Mouse (Mus musculus) heart, embryonic 14.5 days (tissue): ENCODE data around the gene Fis1. TPM values are rescaled to one million over a fixed set of nuclear protein-coding genes. Genes with fewer than 3 reads are reported as not detected.

ENCODE experiments used
- ATAC-seq: fragments of 200-750 bp; cut with Nextera tagmentation; 2 replicates; pipeline ENCODE4 v1.8.0; 2017; ENCODE audit warnings: low read depth, moderate TSS enrichment; ENCODE audit not compliant: insufficient number of reproducible peaks, insufficient read depth, low FRiP score
- H3K27ac ChIP-seq, 2 experiments: fragments of 200-500 bp in 1 of 2; fragments of 300-500 bp in 1 of 2; sonication (generic) in 1 of 2; replicated peaks in 1 of 2; 2 replicates each; pipeline ENCODE4 v1.5.1; 2012 to 2014; ENCODE audit warnings: low read depth in 2 of 2, low read length in 2 of 2, control low read depth in 1 of 2, mild to moderate bottlenecking in 1 of 2, mixed read lengths in 1 of 2; ENCODE audit not compliant: control insufficient read depth in 1 of 2, insufficient read depth in 1 of 2
- H3K27me3 ChIP-seq: fragments of 300-500 bp; sonication (generic); 2 replicates; pipeline ENCODE4 v1.6.1; 2014; ENCODE audit warnings: mild to moderate bottlenecking, low read length, control low read depth; ENCODE audit not compliant: control insufficient read depth, insufficient read depth
- H3K36me3 ChIP-seq: fragments of 300-500 bp; sonication (generic); 2 replicates; pipeline ENCODE4 v1.6.1; 2014; ENCODE audit warnings: mild to moderate bottlenecking, control low read depth, low read length, mixed read lengths; ENCODE audit not compliant: control insufficient read depth, insufficient read depth
- H3K4me1 ChIP-seq, 2 experiments: fragments of 200-500 bp in 1 of 2; fragments of 300-500 bp in 1 of 2; sonication (generic) in 1 of 2; 2 replicates each; pipeline ENCODE4 v1.6.1; 2012 to 2014; ENCODE audit warnings: low read length in 2 of 2, control low read depth in 1 of 2, mixed read lengths in 1 of 2; ENCODE audit not compliant: control insufficient read depth in 2 of 2, insufficient read depth in 2 of 2
- H3K4me2 ChIP-seq: fragments of 300-500 bp; sonication (generic); 2 replicates; pipeline ENCODE4 v1.6.1; 2014; ENCODE audit warnings: mild to moderate bottlenecking, low read length
- H3K4me3 ChIP-seq, 2 experiments: fragments of 200-500 bp in 1 of 2; fragments of 300-500 bp in 1 of 2; sonication (generic) in 1 of 2; 2 replicates each; pipeline ENCODE4 v1.5.1; 2012 to 2014; ENCODE audit warnings: low read length in 2 of 2, mild to moderate bottlenecking in 2 of 2, control low read depth in 1 of 2, low read depth in 1 of 2, moderate library complexity in 1 of 2; ENCODE audit not compliant: control insufficient read depth in 1 of 2, insufficient read depth in 1 of 2
- H3K9ac ChIP-seq: fragments of 300-500 bp; sonication (generic); 2 replicates; pipeline ENCODE4 v1.6.1; 2014; ENCODE audit warnings: mild to moderate bottlenecking, low read length
- H3K9me3 ChIP-seq: fragments of 300-500 bp; sonication (generic); 2 replicates; pipeline ENCODE4 v1.6.1; 2016; ENCODE audit warnings: low read length, control low read depth; ENCODE audit not compliant: control insufficient read depth
- WGBS: fragments of 180-500 bp; shearing (Covaris S2); extraction: QIAGEN DNeasy Blood & Tissue Kit; methylation state at CpG from one replicate; pipeline ENCODE4 v1.1.7; 2014; 5-methylcytosine and 5-hydroxymethylcytosine counted together
- microRNA counts: library from miRNA; unstranded; fragments of <30 nt; microRNA quantifications from one replicate; lab custom pipeline; 2016
- microRNA-seq: library from miRNA; unstranded; fragments of <30 nt; microRNA quantifications from one replicate; pipeline ENCODE4, GENCODE M21; 2016
- polyA plus RNA-seq: library from polyadenylated mRNA; unstranded; fragments of >200 nt; fragmentation: Nextera tagmentation; extraction: Ambion mirVana; gene quantifications from 2 replicates; pipeline ENCODE4 v1.2.1, GENCODE M21; 2014

Fis1 gene
- polyA plus RNA-seq, 1 experiment from 2014 or later, result 314 TPM

DNA sequence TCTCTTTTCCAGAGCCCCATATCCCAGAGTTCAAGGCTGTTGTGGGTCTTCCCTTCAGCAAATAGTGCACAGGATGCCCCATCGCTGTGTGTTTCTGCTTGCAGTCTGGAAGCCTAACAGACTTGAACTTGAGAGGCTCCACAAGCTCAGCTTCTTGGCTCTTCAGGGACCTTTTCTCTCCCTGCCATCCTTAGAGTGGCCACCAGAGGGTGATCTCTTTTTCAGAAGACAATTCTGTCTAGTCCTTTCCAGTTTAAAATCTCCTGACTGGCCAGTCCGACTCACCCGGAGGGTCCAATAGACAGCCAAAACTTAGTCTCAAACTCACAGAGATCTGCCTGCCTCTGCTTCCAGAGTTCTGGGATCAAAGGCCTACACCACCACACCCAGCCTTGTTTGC is 56.9 kb downstream of the Fis1 start:
- H3K9ac ChIP-seq, result no peak overlapping the region
- H3K4me2 ChIP-seq, result no peak overlapping the region
- H3K27me3 ChIP-seq, result no peaks in the 10 kb centered on the region
- WGBS, result 28% methylated on average over 3 of the region's 3 CpGs
- no peak for ATAC-seq
- H3K4me3 ChIP-seq, result no peak overlapping the region
- 0 out of 4 replicates have a peak, but pooled peaks cover 0 to 4% of the 10 kb centered on the region in 2 experiments for H3K4me1 ChIP-seq
- H3K27ac ChIP-seq, result no peak overlapping the region
- no peaks in the 10 kb centered on the region for H3K36me3 ChIP-seq
- no peaks in the 10 kb centered on the region for H3K9me3 ChIP-seq

DNA sequence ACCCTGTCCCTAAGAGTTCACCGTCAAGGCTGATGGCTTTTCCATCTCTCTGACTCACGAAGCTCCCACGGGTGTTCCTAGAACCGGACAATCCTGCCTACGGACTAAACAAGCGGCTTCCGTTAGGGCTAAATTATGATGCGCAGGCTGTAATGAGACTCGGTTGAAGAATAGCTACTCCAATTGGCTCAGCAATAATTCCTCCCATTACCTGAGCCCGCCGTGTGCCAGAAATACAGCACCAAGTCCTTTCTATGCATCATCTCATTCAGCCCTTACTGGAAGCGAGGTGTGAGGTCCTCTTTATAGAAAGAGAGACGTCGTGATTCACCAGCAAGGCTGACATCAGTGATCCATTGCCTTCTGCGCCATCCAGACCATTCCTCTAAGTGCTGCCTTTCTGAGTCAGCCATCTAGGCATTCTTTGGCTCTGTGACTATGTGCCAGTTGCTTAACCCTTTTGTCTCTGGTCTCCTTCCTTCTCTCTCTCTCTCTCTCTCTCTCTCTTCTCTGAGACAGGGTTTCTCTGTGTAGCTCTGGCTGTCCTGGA is 59.4 kb downstream of the Fis1 start:
- Histone ChIP-seq H3K9ac (no peak overlapping the region), H3K4me1 (no peaks in the 10 kb centered on the region), H3K27me3 (no peaks in the 10 kb centered on the region), H3K4me2 (no peak overlapping the region), H3K27ac (no peak overlapping the region), H3K36me3 (no peaks in the 10 kb centered on the region), H3K4me3 (no peak overlapping the region), H3K9me3 (0 out of 2 replicates have a peak, but pooled peaks cover 4% of the 10 kb centered on the region)
- no peak for ATAC-seq
- WGBS, result 71% methylated on average over 15 of the region's 15 CpGs

MicroRNAs within 50 kb of the gene (microRNA counts, 519-probe panel; counts per million panel counts)
- 322 counts per million, percentile 70 among the panel's probes with 10 or more counts for microRNA mmu-miR-702 (lab: Ali Mortazavi, UCI)

Small RNA genes lying within 50 kb of the gene (microRNA-seq; reads per million reads assigned to microRNA genes)
- gene Mir702, result 29.9 reads per million, percentile 36 among the genes with 10 or more reads in this experiment

Other genes with a start within 250 kb of the Fis1 start
- gene Col26a1, start 70.1 kb upstream of the Fis1 start, polyA plus RNA-seq, result 7.8 and 14.2 TPM in 2 replicates
- 37.5 and 45.9 TPM in 2 replicates for gene Ift22, start 45.1 kb upstream of the Fis1 start, polyA plus RNA-seq
- 5.3 TPM in 2 replicates for gene Cldn15, start 13.3 kb downstream of the Fis1 start, polyA plus RNA-seq
- gene Plod3, start 33.7 kb downstream of the Fis1 start, polyA plus RNA-seq, result 36.7 and 38.3 TPM in 2 replicates
- gene Znhit1, start 34.7 kb downstream of the Fis1 start, polyA plus RNA-seq, result 77.0 and 83.5 TPM in 2 replicates
- gene Vgf, start 73.1 kb downstream of the Fis1 start, polyA plus RNA-seq, result 0.09 TPM in 1 of 2 replicates, not detected in the other
- gene Ap1s1, start 92.9 kb downstream of the Fis1 start, polyA plus RNA-seq, result 117 and 120 TPM in 2 replicates
- gene Serpine1, start 119.0 kb downstream of the Fis1 start, polyA plus RNA-seq, result 0.93 and 1.0 TPM in 2 replicates
- 8.1 and 8.4 TPM in 2 replicates for gene Trim56, start 162.9 kb downstream of the Fis1 start, polyA plus RNA-seq
- gene Muc3, start 196.0 kb downstream of the Fis1 start, polyA plus RNA-seq, result not detected in 2 replicates